Mouse (Mus musculus): ENCODE results near the gene Dlgap4.

Dlgap4 gene

GRCm38 (mm10) chr2:156620874-156621273, 7.4 kb downstream of the Dlgap4 start:
- DNase-seq: no peak

DNA sequence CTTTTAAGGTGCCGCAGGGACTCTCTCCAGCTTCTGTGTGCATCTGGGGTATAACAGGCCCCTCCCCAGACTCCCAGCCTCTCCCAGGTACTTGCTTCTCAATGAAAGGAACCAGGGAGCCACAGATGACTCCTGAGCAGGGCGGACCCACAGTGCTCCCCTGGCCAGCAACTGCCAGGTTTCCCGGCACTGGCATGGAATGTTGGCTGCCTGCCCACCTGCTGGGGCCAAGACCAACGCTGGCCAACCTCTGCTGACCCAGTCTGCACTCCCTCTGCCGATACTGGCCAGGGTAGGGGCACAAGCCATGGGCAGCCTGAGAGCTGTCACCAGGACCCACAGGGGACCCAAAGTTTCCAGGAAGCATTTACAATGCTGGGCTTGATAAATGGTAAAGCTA, 7.9 kb downstream of the Dlgap4 start:
- peak; percentile 35 to 40 for DNase-seq

GRCm38 (mm10) chr2:156622192-156622591, 8.7 kb downstream of the Dlgap4 start:
- DNase-seq: no peak

GRCm38 (mm10) chr2:156623246-156623645, 9.7 kb downstream of the Dlgap4 start:
- DNase-seq: no peak

DNA sequence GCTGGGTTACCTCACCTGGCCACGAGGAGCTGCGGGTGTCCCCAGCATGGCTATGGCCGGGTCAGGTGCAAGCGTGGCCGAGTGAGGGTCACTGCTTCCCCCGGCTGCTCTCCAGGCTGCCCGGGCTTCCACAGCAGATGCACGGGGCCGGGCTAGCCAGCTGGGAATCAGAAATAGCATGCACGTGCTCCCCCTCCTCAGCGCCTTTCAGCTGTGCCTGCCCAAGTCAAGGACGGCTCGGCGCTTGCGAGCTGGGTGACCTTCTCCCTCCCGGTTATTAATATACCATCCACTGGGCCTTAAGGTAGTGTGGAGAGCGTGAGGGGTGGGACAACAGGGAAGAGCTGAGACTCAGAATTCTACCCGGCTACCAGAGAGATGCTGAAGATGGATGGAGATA, 11.8 kb downstream of the Dlgap4 start:
- DNase-seq: no peak

- no peak for DNase-seq
Observed at GRCm38 (mm10) chr2:156626119-156626518, 12.6 kb downstream of the Dlgap4 start.

GRCm38 (mm10) chr2:156626544-156626943, 13.0 kb downstream of the Dlgap4 start:
- DNase-seq: peak; percentile 11 to 34

- no peak for DNase-seq
Observed at GRCm38 (mm10) chr2:156627917-156628316, 14.4 kb downstream of the Dlgap4 start.

- no peak for DNase-seq
Observed at GRCm38 (mm10) chr2:156630288-156630687, 16.8 kb downstream of the Dlgap4 start.

DNA sequence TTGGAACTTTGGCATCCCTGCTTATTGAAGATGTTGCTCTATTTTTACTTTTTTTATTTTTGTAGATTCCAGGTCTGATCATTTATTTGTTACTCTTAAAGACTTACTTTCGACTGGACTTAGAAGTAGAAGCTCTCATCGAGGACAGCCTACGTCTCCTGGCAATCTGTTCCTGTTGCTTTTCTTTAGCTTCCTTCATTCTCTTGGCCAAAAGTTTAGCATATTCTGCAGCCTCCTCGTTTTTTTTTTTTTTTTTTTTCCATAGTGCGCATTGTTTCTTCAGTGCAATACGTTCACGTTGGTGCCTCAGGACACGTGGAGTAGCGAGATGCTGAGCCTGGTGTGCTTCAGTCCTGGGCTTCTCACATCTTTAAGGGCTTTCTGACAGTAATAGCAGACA, 19.2 kb downstream of the Dlgap4 start:
- no peak for DNase-seq

DNA sequence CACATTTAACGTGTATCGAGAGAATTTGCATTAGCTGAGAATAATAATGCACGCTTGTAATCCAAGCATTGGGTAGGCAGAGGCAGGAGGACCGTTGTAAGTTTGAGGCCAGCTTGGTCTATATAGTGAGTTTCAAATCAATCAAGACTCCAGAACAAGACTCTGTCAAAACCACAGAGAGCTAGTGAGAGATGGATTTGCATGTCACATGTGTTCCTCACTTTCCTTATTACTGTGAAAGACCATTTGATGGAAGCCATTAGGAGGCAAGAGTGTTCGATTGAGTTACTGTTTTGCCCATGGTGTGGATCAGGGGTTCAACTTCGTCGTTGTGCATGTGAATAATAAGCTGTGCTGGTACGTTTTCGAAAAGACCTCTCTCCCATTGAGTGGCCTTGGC, 21.6 kb downstream of the Dlgap4 start:
- no peak for DNase-seq

GRCm38 (mm10) chr2:156641141-156641540, 27.6 kb downstream of the Dlgap4 start:
- DNase-seq: no peak

DNA sequence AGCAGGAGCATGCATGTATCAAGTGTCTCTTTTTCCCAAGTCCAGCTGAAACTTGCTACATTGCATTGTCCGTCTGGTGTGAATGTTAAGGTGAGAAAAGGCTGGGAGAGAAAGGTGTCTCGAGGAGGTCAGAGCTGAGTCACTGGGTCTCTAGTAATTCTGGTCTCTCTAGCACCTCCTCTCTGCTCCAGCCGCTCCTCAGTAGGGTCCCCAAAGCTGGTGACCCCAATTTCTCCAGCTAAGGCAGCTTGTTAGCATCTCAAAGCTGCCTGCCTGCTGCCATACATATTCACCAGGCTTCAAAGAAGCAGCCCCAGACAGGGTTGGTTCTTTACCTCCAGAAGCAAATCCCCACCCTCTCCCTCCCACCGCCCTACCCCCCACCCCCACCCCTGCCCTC, 29.4 kb downstream of the Dlgap4 start:
- no peak for DNase-seq

GRCm38 (mm10) chr2:156643406-156643805, 29.9 kb downstream of the Dlgap4 start:
- peak in 1 of 2 experiments; percentile 13 for DNase-seq

DNA sequence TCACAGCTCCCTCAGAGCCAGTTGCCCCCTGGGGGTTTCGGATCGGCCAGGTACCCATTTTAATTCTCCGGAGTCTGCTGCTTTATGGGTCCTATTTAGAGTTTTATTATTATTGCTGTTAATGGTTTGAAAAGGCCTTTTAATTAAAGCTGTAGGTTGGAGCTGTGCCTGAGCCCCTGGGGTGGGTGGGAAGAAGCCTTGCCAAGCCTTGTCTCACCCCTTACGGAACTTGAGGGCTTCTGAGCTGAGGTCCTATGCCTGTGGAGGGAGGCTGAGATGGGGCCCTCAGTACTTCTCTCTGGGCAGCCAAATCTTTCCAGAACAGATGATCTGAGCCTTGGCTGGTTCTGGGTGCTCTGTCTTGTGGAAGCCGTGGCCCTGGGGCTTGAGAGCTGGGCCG, 31.6 kb downstream of the Dlgap4 start:
- no peak for DNase-seq

- DNase-seq: no peak
Observed at GRCm38 (mm10) chr2:156646877-156647276, 33.4 kb downstream of the Dlgap4 start.

GRCm38 (mm10) chr2:156648042-156648441, 34.5 kb downstream of the Dlgap4 start:
- DNase-seq: no peak

- peak in 1 of 2 experiments; percentile 17 for DNase-seq
Observed at GRCm38 (mm10) chr2:156649450-156649849, 35.9 kb downstream of the Dlgap4 start.

DNA sequence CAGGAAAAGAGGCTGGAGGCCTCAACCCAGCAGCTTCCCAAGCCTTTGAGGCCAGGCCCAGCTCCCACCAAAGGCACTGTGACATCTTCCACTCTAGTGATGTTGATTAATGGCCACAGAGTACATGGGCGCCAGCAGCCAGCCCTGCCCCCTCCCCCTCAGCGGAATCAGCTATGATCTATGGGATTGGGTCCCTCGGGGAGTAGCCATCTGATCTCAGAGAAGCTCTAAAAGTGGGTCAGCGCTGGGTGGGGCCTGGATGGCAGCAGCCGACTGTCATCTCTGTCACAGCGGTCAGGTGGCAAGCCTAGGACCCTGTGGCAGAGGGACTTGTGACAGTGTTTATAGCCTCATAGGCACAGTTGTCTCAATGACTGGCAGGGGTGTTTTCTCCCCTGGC, 37.5 kb downstream of the Dlgap4 start:
- DNase-seq: no peak

DNA sequence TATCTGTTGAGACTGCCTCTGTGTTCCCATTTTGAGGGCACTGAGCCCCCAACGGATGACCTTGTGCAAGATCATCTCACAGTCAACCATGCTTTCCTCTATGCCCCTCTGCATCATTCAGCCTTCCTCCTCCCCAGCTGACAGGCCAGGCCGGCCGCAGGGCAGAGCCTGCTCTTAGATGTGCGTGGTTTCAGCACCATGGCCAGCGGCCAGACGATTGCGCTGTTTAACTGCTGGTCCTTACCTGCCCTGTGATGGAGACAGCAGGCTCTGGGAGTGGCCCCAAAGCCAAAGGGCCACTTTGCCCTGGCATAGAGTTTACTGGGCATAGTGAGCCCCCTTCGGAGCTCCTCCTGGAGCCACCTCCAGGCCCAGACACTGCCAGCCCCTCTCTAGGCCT, 39.3 kb downstream of the Dlgap4 start:
- DNase-seq: peak; percentile 62 to 69

DNA sequence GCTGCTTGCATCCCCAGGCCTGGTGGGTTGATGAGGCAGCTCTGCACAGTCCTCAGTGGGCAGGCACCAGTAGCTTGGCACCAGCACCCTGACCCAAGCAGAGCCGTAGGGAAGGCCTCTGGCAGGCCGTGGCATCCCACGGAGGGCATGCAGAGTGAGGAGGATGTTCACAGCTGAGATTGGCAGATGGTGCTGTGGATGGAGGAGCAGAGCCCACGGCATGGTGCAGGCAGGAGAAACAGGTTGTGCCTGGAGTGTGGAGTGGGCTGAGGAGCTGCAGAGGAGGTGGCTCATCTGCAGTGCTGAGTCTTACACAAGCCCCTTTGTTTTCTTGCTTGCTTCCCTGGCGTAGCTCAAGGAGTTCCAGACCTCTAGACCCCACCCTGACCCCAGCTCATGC, 40.6 kb downstream of the Dlgap4 start:
- DNase-seq: no peak

DNA sequence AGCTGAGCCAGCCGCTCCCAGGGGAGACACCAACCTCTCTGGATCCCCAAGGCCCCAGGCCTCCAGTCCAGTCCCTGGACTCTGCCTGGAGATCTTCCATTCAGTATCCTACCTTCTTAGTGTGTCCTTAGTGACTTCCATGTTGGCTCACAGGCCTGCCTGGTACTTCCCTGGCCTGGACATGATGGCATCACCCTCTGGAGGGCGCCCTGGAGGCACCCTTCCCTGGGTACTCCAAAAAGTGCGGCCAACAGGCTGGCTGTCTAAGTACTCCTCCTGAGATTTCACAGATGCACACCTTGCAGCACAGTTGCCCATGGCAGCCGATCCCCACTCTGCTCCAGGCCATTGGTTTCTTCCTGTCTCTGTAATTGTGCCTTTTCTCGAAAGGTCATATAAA, 42.1 kb downstream of the Dlgap4 start:
- DNase-seq: no peak

DNA sequence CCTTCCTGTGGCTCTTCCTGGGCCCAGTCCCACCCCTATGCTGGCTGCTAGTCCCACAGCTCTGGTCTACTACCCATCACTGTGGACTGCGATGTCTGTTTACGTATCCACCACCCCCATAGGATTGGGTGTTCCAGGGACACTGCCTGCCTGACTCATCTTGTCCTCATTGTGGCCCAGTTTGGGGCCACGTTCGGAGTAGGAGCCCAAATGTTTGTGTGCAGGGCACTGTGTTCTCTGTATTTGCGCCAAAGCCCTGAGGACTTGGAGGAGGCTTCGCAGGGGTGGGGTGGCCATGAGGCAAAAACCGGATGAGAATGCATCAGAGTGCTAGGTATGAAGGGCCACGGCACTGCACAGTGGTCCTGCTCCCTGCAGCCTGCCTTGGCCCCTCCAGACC, 44.0 kb downstream of the Dlgap4 start:
- no peak for DNase-seq

DNA sequence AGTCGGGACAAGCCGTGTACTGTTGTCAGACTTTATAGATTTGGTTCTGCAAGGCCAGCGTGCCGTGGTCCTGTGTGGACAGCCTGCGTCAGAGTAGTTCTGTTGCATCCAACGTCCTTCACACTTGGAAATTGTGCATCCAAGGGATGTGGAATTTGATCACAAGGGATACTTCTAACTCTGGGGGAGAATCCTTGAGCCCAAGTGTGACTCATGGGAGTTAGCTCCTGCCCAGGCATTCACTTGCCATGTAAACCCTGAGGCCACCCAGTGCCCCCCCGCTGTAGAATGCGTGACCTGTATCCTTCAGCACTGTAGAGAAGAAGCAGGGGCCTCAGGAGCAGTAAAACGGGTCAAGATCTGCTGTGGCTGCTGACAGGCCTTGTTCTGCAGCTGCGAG, 44.7 kb downstream of the Dlgap4 start:
- DNase-seq: no peak

DNA sequence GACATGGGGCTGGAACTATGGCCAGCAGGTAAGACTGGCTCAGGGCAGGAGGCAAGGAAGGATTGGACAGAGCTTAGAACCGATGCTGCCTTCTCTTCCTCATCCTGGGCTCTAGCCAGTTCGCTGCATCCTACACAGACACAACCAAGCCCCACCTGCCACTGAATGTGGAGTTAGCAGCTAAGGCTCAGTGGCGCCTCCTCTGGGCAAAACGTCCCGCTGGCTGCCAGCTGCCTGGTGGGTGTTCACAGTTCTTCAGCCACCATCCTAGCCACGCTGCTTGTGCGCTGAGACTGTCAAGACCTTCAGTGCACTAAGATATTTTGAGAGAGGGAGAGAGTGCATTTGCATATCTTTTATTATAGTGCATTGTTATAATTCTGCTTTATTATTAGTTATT, 45.2 kb downstream of the Dlgap4 start:
- DNase-seq: no peak

- DNase-seq: no peak
Observed at GRCm38 (mm10) chr2:156659981-156660380, 46.5 kb downstream of the Dlgap4 start.
